Mouse (Mus musculus) heart, adult 2 months (tissue): ENCODE results near the gene Rdm1. TPM values are rescaled to one million over a fixed set of nuclear protein-coding genes. Genes with fewer than 3 reads are reported as not detected.

ENCODE experiments used
- DNase-seq, 2 experiments: peaks; one replicate each; pipeline ENCODE4 v3.0.0; 2021
- H3K27ac ChIP-seq: fragments of 200-600 bp; 2 replicates; pipeline ENCODE4 v1.8.1; 2022
- H3K27me3 ChIP-seq: fragments of 200-500 bp; 2 replicates; pipeline ENCODE4 v1.6.1; 2012; ENCODE audit warnings: mild to moderate bottlenecking, low read length, inconsistent platforms, mixed read lengths; ENCODE audit not compliant: control insufficient read depth, insufficient read depth
- H3K36me3 ChIP-seq: fragments of 200-500 bp; 2 replicates; pipeline ENCODE4 v1.6.1; 2012; ENCODE audit warnings: low read length, inconsistent platforms; ENCODE audit not compliant: control insufficient read depth, insufficient read depth
- H3K4me1 ChIP-seq: fragments of 200-500 bp; 2 replicates; pipeline ENCODE4 v1.6.1; 2011; ENCODE audit warnings: low read length; ENCODE audit not compliant: control insufficient read depth, insufficient read depth
- H3K4me3 ChIP-seq: fragments of 200-600 bp; 2 replicates; pipeline ENCODE4 v1.8.1; 2022
- H3K79me2 ChIP-seq: fragments of 200-500 bp; replicated peaks from 2 replicates; pipeline ENCODE4 v1.6.1; 2012; ENCODE audit warnings: mild to moderate bottlenecking, inconsistent platforms, low read length, moderate library complexity, mixed read lengths; ENCODE audit not compliant: control insufficient read depth, insufficient read depth
- H3K9ac ChIP-seq: fragments of 200-500 bp; 2 replicates; pipeline ENCODE4 v1.6.1; 2012; ENCODE audit warnings: low read depth, mild to moderate bottlenecking, control low read depth, inconsistent platforms, low read length, mixed read lengths
- CTCF ChIP-seq: fragments of 200-600 bp; IDR thresholded peaks from 2 replicates; pipeline ENCODE4 v1.8.1; 2022; ENCODE audit warnings: antibody characterized with exemption, mild to moderate bottlenecking, moderate library complexity
- EP300 ChIP-seq: fragments of 200-500 bp; IDR thresholded peaks from 2 replicates; pipeline ENCODE4 v1.6.1; 2011; ENCODE audit warnings: low read depth, low read length, control low read depth; ENCODE audit not compliant: insufficient read depth
- POLR2A ChIP-seq: fragments of 200-500 bp; IDR thresholded peaks from 2 replicates; pipeline ENCODE4 v1.6.1; 2011; ENCODE audit warnings: mild to moderate bottlenecking, low read depth, low read length, control low read depth; ENCODE audit not compliant: insufficient read depth
- WGBS: fragments of 180-500 bp; shearing (Covaris S2); methylation state at CpG from one replicate; pipeline ENCODE4 v1.1.7; 2018; 5-methylcytosine and 5-hydroxymethylcytosine counted together
- intact Hi-C: fragments of 180-260 bp; cut with DNase I; formaldehyde crosslinking; loops from one replicate; pipeline ENCODE4 v1.15.1; 2025
- polyA plus RNA-seq: library from polyadenylated mRNA; depleted of rRNA; stranded (reverse); fragments of >200 nt; gene quantifications from 2 replicates; pipeline ENCODE4 v1.2.3, GENCODE M21; 2012; rRNA removed
- total RNA-seq, 2 experiments: library from RNA; stranded (reverse); gene quantifications; 2 replicates each; pipeline ENCODE4 v1.2.3; 2021

Rdm1 gene
- total and polyA plus RNA-seq, 3 experiments: 42.3 to 49.5 (median 45.6) TPM

DNA sequence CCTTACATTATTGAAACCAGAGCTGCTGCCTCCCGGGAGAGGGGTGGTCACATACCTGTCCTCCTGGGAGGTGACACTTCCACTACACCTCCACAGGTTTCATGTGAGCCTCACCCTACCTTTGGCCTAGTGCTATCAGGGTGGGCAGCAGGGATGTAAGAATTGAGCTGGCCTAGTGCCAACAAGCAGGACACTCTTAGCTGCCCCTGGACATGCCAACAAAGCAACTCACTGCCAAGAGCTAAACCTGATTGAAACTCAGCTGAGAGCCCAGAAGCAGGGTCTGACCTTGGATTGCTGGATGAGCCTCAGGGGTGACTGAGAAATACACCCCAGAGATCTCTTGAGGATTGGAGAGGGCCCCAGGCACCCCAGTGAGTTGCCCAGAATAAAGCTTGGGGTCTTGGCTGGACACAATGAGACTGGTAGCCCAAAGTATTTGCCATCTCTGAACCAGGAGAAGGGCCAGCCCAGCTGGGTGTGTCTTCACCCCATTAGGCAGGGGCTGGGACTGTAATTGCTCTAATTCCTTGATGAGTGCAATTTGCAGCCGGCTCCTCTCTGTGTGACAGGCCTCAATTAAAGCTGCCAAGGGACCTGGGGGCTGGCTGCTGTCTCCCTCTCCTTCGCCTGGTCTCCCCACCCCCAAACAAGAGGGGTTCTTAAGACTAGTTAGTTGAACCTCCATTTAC lies 53.8 kb downstream of the Rdm1 start:
- 48% methylated on average over 3 of the region's 3 CpGs for WGBS
- H3K4me1 ChIP-seq: peaks cover 9% of the 10 kb centered on the region
- no peaks in the 10 kb centered on the region for H3K36me3 ChIP-seq
- H3K9ac ChIP-seq: no peak overlapping the region
- no peak for DNase-seq
- H3K79me2 ChIP-seq: no peaks in the 10 kb centered on the region
- H3K4me3 ChIP-seq: no peak overlapping the region
- intact Hi-C loops: loop anchor here (2.0 kb wide), 1 partner anchor 16 kb away; no protein-coding TSS in a partner anchor
- peak overlapping the region; percentile 36 for H3K27ac ChIP-seq
- no peaks in the 10 kb centered on the region for H3K27me3 ChIP-seq
- TF ChIP-seq POLR2A (no peak), EP300 (no peak), CTCF (no peak)

DNA sequence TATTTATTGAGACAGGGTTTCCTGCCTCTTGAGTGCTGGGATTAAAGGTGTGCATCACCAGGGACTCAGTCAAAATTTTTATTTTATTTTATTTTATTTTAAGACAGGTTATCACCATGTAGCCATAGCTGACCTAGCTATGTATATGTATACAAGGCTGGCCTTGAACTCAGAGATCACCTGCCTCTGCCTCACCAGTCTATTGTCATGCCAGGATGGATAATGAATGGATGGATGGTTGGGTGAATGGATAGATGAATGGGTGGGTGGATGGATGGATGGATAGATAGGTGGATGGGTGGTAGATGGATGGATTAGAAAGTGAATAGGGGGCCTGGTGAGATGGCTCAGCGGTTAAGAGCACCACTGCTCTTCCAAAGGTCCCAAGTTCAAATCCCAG lies 55.0 kb downstream of the Rdm1 start:
- Histone ChIP-seq H3K27me3 (no peaks in the 10 kb centered on the region), H3K4me3 (no peak overlapping the region), H3K27ac (no peak overlapping the region), H3K79me2 (no peaks in the 10 kb centered on the region), H3K9ac (no peak overlapping the region), H3K4me1 (peaks cover 9% of the 10 kb centered on the region), H3K36me3 (no peaks in the 10 kb centered on the region)
- 95% methylated on average over 1 of the region's 1 CpGs for whole genome bisulfite sequencing
- no peak for DNase-seq
- TF ChIP-seq EP300: no peak
- TF ChIP-seq CTCF: no peak
- no peak for TF ChIP-seq POLR2A
- intact Hi-C loops: loop anchor here (2.0 kb wide), 1 partner anchor 15 kb away; no protein-coding TSS in a partner anchor

DNA sequence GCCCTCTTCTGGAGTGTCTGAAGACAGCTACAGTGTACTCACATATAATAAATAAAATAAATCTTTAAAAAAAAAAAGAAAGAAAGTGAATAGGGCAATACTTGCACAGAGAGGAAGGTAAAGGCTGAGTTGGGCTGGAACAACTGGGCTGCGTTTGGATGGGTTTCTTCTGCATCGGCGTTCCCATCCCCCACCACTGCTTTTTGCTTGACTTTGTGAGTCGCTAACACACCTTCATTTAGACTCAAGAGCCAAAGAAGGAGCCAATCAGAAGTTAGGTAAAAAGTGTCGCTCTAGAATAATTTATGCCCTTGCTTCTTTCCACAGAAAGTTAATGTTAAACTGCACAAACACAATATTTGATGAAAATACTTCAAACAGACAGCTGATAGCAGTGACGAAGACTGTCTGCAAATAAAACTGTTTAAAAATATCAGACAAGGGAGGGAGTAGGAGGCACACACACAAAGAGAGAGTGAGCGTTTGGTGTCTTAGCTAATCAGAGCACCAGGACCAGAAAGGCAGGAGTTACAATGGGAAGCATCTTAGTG lies 55.5 kb downstream of the Rdm1 start:
- Histone ChIP-seq H3K79me2 (no peaks in the 10 kb centered on the region), H3K27me3 (no peaks in the 10 kb centered on the region), H3K36me3 (no peaks in the 10 kb centered on the region), H3K9ac (no peak overlapping the region), H3K27ac (no peak overlapping the region), H3K4me1 (peaks cover 12% of the 10 kb centered on the region), H3K4me3 (no peak overlapping the region)
- no peak for TF ChIP-seq EP300
- TF ChIP-seq CTCF: no peak
- no peak for TF ChIP-seq POLR2A
- no peak for DNase-seq
- WGBS: 80% methylated on average over 7 of the region's 7 CpGs
- intact Hi-C loops: no loop called here

Other genes with a start within 250 kb of the Rdm1 start
- 10 to 100 TPM; 19.5 to 23.4 TPM for gene Aarsd1, start 209.6 kb upstream of the Rdm1 start, total RNA-seq
- 23.0 and 28.0 TPM in 2 replicates for gene Aarsd1, start 209.6 kb upstream of the Rdm1 start, polyA plus RNA-seq
- 10 to 100 TPM in 1 of 2 experiments, 1 to 10 TPM in 1; 5.1 to 10.2 TPM for gene Gm27029, start 202.4 kb upstream of the Rdm1 start, total RNA-seq
- 1.3 and 2.4 TPM in 2 replicates for gene Gm27029, start 202.4 kb upstream of the Rdm1 start, polyA plus RNA-seq
- gene Rundc1, start 202.1 kb upstream of the Rdm1 start, total RNA-seq: 10 to 100 TPM; 10.1 to 12.1 TPM
- 12.0 and 14.7 TPM in 2 replicates for gene Rundc1, start 202.1 kb upstream of the Rdm1 start, polyA plus RNA-seq
- gene Ptges3l, start 201.9 kb upstream of the Rdm1 start, total RNA-seq: 10 to 100 TPM; 50.6 to 58.3 TPM
- 56.8 and 81.6 TPM in 2 replicates for gene Ptges3l, start 201.9 kb upstream of the Rdm1 start, polyA plus RNA-seq
- gene Rpl27, start 184.9 kb upstream of the Rdm1 start, total RNA-seq: 10 to 100 TPM; 38.3 to 48.4 TPM
- gene Rpl27, start 184.9 kb upstream of the Rdm1 start, polyA plus RNA-seq: 234 and 242 TPM in 2 replicates
- 10 to 100 TPM; 11.5 to 12.6 TPM for gene Ifi35, start 178.8 kb upstream of the Rdm1 start, total RNA-seq
- gene Ifi35, start 178.8 kb upstream of the Rdm1 start, polyA plus RNA-seq: 25.5 and 29.4 TPM in 2 replicates
- 1 to 10 TPM; 6.5 to 8.0 TPM for gene Rnd2, start 162.2 kb upstream of the Rdm1 start, total RNA-seq
- gene Rnd2, start 162.2 kb upstream of the Rdm1 start, polyA plus RNA-seq: 5.8 and 9.8 TPM in 2 replicates
- 10 to 100 TPM; 20.4 to 21.4 TPM for gene Vat1, start 161.0 kb upstream of the Rdm1 start, total RNA-seq
- 29.6 and 35.0 TPM in 2 replicates for gene Vat1, start 161.0 kb upstream of the Rdm1 start, polyA plus RNA-seq
- under 1 TPM; 0.18 to 0.63 TPM for gene Brca1, start 75.2 kb upstream of the Rdm1 start, total RNA-seq
- gene Brca1, start 75.2 kb upstream of the Rdm1 start, polyA plus RNA-seq: 0.06 and 0.20 TPM in 2 replicates
- 10 to 100 TPM; 86.2 to 98.9 TPM for gene Nbr1, start 75.0 kb upstream of the Rdm1 start, total RNA-seq
- 77.3 and 99.6 TPM in 2 replicates for gene Nbr1, start 75.0 kb upstream of the Rdm1 start, polyA plus RNA-seq
- 1 to 10 TPM; 2.8 to 3.4 TPM for gene Tmem106a, start 45.0 kb upstream of the Rdm1 start, total RNA-seq
- 15.5 and 18.8 TPM in 2 replicates for gene Tmem106a, start 45.0 kb upstream of the Rdm1 start, polyA plus RNA-seq
- not detected for gene Gm11634, start 27.9 kb upstream of the Rdm1 start, total RNA-seq
- gene Gm11634, start 27.9 kb upstream of the Rdm1 start, polyA plus RNA-seq: not detected in 2 replicates
- gene Arl4d, start 38.3 kb downstream of the Rdm1 start, total RNA-seq: 10 to 100 TPM; 18.9 to 23.5 TPM
- gene Arl4d, start 38.3 kb downstream of the Rdm1 start, polyA plus RNA-seq: 23.4 and 27.8 TPM in 2 replicates
- gene Dhx8, start 105.7 kb downstream of the Rdm1 start, total RNA-seq: 10 to 100 TPM; 16.0 to 17.1 TPM
- 7.2 and 10.7 TPM in 2 replicates for gene Dhx8, start 105.7 kb downstream of the Rdm1 start, polyA plus RNA-seq
- not detected for gene Etv4, start 158.2 kb downstream of the Rdm1 start, total RNA-seq
- 0.59 and 0.61 TPM in 2 replicates for gene Etv4, start 158.2 kb downstream of the Rdm1 start, polyA plus RNA-seq